Mouse (Mus musculus) limb, embryonic 14.5 days (tissue): ENCODE measurements around the gene Tmem229b. TPM values are rescaled to one million over a fixed set of nuclear protein-coding genes. Genes with fewer than 3 reads are reported as not detected.
"Not testable (repeated sequence)": the region's sequence is repeated elsewhere in the genome, so short reads cannot be mapped to it uniquely, and the experiment has no call there.

ENCODE experiments used
- ATAC-seq: fragments of 200-750 bp; cut with Nextera tagmentation; 2 replicates; pipeline ENCODE4 v1.8.0; 2017; ENCODE audit warnings: low read depth, moderate number of reproducible peaks, moderate TSS enrichment; ENCODE audit not compliant: low FRiP score
- DNase-seq: peaks from one replicate; pipeline ENCODE4 v3.0.0-alpha.2; 2015; ENCODE audit warnings: low spot score
- H3K27ac ChIP-seq: fragments of 300-500 bp; sonication (generic); replicated peaks from 2 replicates; pipeline ENCODE4 v1.5.1; 2014; ENCODE audit warnings: low read depth, mild to moderate bottlenecking, low read length, moderate library complexity, mixed read lengths
- H3K27me3 ChIP-seq: fragments of 300-500 bp; sonication (generic); 2 replicates; pipeline ENCODE4 v1.6.1; 2014; ENCODE audit warnings: low read length, mixed read lengths; ENCODE audit not compliant: control insufficient read depth, insufficient read depth
- H3K36me3 ChIP-seq: fragments of 300-500 bp; sonication (generic); 2 replicates; pipeline ENCODE4 v1.6.1; 2014; ENCODE audit warnings: mild to moderate bottlenecking, low read length, moderate library complexity, mixed read lengths; ENCODE audit not compliant: control insufficient read depth, insufficient read depth
- H3K4me1 ChIP-seq: fragments of 300-500 bp; sonication (generic); 2 replicates; pipeline ENCODE4 v1.6.1; 2014; ENCODE audit warnings: antibody characterized with exemption, low read length, mixed read lengths; ENCODE audit not compliant: control insufficient read depth, insufficient read depth
- H3K4me2 ChIP-seq: fragments of 300-500 bp; sonication (generic); replicated peaks from 2 replicates; pipeline ENCODE4 v1.6.1; 2014; ENCODE audit warnings: low read depth, mild to moderate bottlenecking, low read length, moderate library complexity; ENCODE audit not compliant: severe bottlenecking
- H3K4me3 ChIP-seq: fragments of 300-500 bp; sonication (generic); replicated peaks from 2 replicates; pipeline ENCODE4 v1.5.1; 2014; ENCODE audit warnings: low read length
- H3K9ac ChIP-seq: fragments of 300-500 bp; sonication (generic); 2 replicates; pipeline ENCODE4 v1.6.1; 2014; ENCODE audit warnings: mild to moderate bottlenecking, low read depth, low read length, moderate library complexity; ENCODE audit not compliant: severe bottlenecking
- H3K9me3 ChIP-seq: fragments of 300-500 bp; sonication (generic); 2 replicates; pipeline ENCODE4 v1.6.1; 2016; ENCODE audit warnings: low read length; ENCODE audit not compliant: control insufficient read depth
- POLR2A ChIP-seq: fragments of 200-500 bp; IDR thresholded peaks from 2 replicates; pipeline ENCODE4 v1.8.0; 2012; ENCODE audit warnings: inconsistent platforms, mild to moderate bottlenecking, moderate library complexity, borderline replicate concordance; ENCODE audit not compliant: insufficient read depth, insufficient read length; ENCODE audit errors: extremely low read depth
- WGBS: fragments of 180-500 bp; shearing (Covaris S2); extraction: QIAGEN DNeasy Blood & Tissue Kit; methylation state at CpG from one replicate; pipeline ENCODE4 v1.1.7; 2014; 5-methylcytosine and 5-hydroxymethylcytosine counted together
- polyA plus RNA-seq, 2 experiments: library from polyadenylated mRNA; depleted of rRNA in 1 of 2; stranded (reverse) in 1 of 2; unstranded in 1 of 2; fragments of >200 nt; fragmentation: Nextera tagmentation in 1 of 2; extraction: Ambion mirVana in 1 of 2; gene quantifications; 2 replicates each; pipeline versions ENCODE4 v1.2.1 to v1.2.3; 2012 to 2014

Tmem229b gene
- polyA plus RNA-seq, 2 experiments = 7.3 to 7.4 TPM

GRCm38 (mm10) chr12:78929900-78930299 is 77.5 kb downstream of the Tmem229b start:
- Histone ChIP-seq H3K4me3 (no peak overlapping the region), H3K4me1 (no peaks in the 10 kb centered on the region), H3K27me3 (no peaks in the 10 kb centered on the region), H3K9ac (no peak overlapping the region), H3K4me2 (no peak overlapping the region), H3K36me3 (no peaks in the 10 kb centered on the region), H3K27ac (no peak overlapping the region), H3K9me3 (no peaks in the 10 kb centered on the region)
- ATAC-seq = no peak
- no peak for TF ChIP-seq POLR2A
- no peak for DNase-seq
- 76% methylated on average over 1 of the region's 1 CpGs for WGBS

GRCm38 (mm10) chr12:78927287-78927686 is 80.1 kb downstream of the Tmem229b start:
- no peaks in the 10 kb centered on the region for H3K4me1 ChIP-seq
- DNase-seq = no peak
- no peaks in the 10 kb centered on the region for H3K36me3 ChIP-seq
- H3K9me3 ChIP-seq = no peaks in the 10 kb centered on the region
- H3K27ac ChIP-seq = no peak overlapping the region
- WGBS = 70% methylated on average over 5 of the region's 5 CpGs
- no peak overlapping the region for H3K9ac ChIP-seq
- no peak overlapping the region for H3K4me2 ChIP-seq
- no peak for ATAC-seq
- no peak overlapping the region for H3K4me3 ChIP-seq
- TF ChIP-seq POLR2A = no peak
- no peaks in the 10 kb centered on the region for H3K27me3 ChIP-seq

GRCm38 (mm10) chr12:78923539-78924189 is 83.8 kb downstream of the Tmem229b start:
- H3K4me3 ChIP-seq = no peak overlapping the region
- no peak overlapping the region for H3K4me2 ChIP-seq
- ATAC-seq (no peak), DNase-seq (no peak)
- peaks cover 3% of the 10 kb centered on the region; the same call in 1 of the 2 replicates for H3K4me1 ChIP-seq
- H3K27me3 ChIP-seq = no peaks in the 10 kb centered on the region
- H3K9me3 ChIP-seq = no peaks in the 10 kb centered on the region
- TF ChIP-seq POLR2A = no peak
- H3K9ac ChIP-seq = no peak overlapping the region
- H3K27ac ChIP-seq = no peak overlapping the region
- 81% methylated on average over 7 of the region's 7 CpGs for WGBS
- H3K36me3 ChIP-seq = no peaks in the 10 kb centered on the region

- H3K27ac ChIP-seq, DNase-seq, H3K27me3 ChIP-seq, H3K4me3 ChIP-seq, H3K9ac ChIP-seq, H3K9me3 ChIP-seq, ATAC-seq, H3K4me2 ChIP-seq, H3K36me3 ChIP-seq, H3K4me1 ChIP-seq: not testable (repeated sequence)
Measured at GRCm38 (mm10) chr12:78922977-78923376, 84.5 kb downstream of the Tmem229b start.

- Histone ChIP-seq H3K4me3 (no peak overlapping the region), H3K9me3 (no peaks in the 10 kb centered on the region), H3K9ac (no peak overlapping the region), H3K36me3 (no peaks in the 10 kb centered on the region), H3K4me2 (no peak overlapping the region), H3K27me3 (no peaks in the 10 kb centered on the region), H3K4me1 (peaks cover 3% of the 10 kb centered on the region; the same call in 1 of the 2 replicates), H3K27ac (no peak overlapping the region)
- ATAC-seq (no peak), DNase-seq (no peak)
- no peak for TF ChIP-seq POLR2A
- 73% methylated on average over 3 of the region's 3 CpGs for WGBS
Measured at GRCm38 (mm10) chr12:78922058-78922457, 85.4 kb downstream of the Tmem229b start.
